Mouse (Mus musculus): Measurements from ENCODE around the gene Pid1.

- no peak for TF ChIP-seq GATA1 (IDR thresholded peaks at IDR 0.05; ENCODE audit: borderline replicate concordance, low read length)
- TF ChIP-seq FLI1 (IDR thresholded peaks at IDR 0.05; ENCODE audit: low read length) = no peak
Measured at GRCm38 (mm10) chr1:84025746-84026145, 338.2 kb downstream of the Pid1 start.
